Mouse (Mus musculus) erythroblast, embryonic 14.5 days (primary cell): ENCODE results near the gene Prm2. TPM values are rescaled to one million over a fixed set of nuclear protein-coding genes. Genes with fewer than 3 reads are reported as not detected.

Experiments used
- H3K27me3 ChIP-seq: 2 replicates; pipeline ENCODE4 v1.6.1; 2012; ENCODE audit warnings: inconsistent platforms; ENCODE audit not compliant: control insufficient read depth
- H3K36me3 ChIP-seq: 2 replicates; pipeline ENCODE4 v1.6.1; 2012; ENCODE audit warnings: mild to moderate bottlenecking, inconsistent platforms; ENCODE audit not compliant: control insufficient read depth
- H3K4me1 ChIP-seq: 2 replicates; pipeline ENCODE4 v1.6.1; 2012; ENCODE audit warnings: inconsistent platforms; ENCODE audit not compliant: control insufficient read depth
- H3K4me3 ChIP-seq: replicated peaks from 2 replicates; pipeline ENCODE3; 2012; ENCODE audit warnings: moderate library complexity, mild to moderate bottlenecking, inconsistent platforms
- H3K9me3 ChIP-seq: 2 replicates; pipeline ENCODE4 v1.6.1; 2012; ENCODE audit warnings: low read length, inconsistent platforms, mixed read lengths; ENCODE audit not compliant: control insufficient read depth
- GATA1 ChIP-seq: IDR thresholded peaks from 2 replicates; pipeline ENCODE4 v1.6.1; 2012; ENCODE audit warnings: low read length, inconsistent platforms, mixed read lengths
- TAL1 ChIP-seq: IDR thresholded peaks from 3 replicates; pipeline ENCODE4 v1.6.1; 2012; ENCODE audit warnings: low read length, inconsistent platforms, mixed read lengths
- polyA plus RNA-seq: library from polyadenylated mRNA; stranded (reverse); fragments of >175 nt; gene quantifications from 2 replicates; pipeline ENCODE4 v1.2.3, GENCODE M21; 2012

The Prm2 gene
- polyA plus RNA-seq, 1 experiment, result not detected

GRCm38 (mm10) chr16:10770531-10771325 lies 25.2 kb downstream of the Prm2 start:
- Histone ChIP-seq H3K4me1 (peaks cover 15% of the 10 kb centered on the region), H3K36me3 (no peaks in the 10 kb centered on the region), H3K4me3 (no peak overlapping the region), H3K9me3 (no peaks in the 10 kb centered on the region), H3K27me3 (peaks cover 8% of the 10 kb centered on the region; the same call in 1 of the 2 replicates)
- TF ChIP-seq GATA1 (no peak), TAL1 (no peak)

GRCm38 (mm10) chr16:10769661-10770060 lies 26.3 kb downstream of the Prm2 start:
- TF ChIP-seq TAL1 (no peak), GATA1 (no peak)
- Histone ChIP-seq H3K9me3 (no peaks in the 10 kb centered on the region), H3K4me3 (no peak overlapping the region), H3K4me1 (peaks cover 15% of the 10 kb centered on the region), H3K36me3 (no peaks in the 10 kb centered on the region), H3K27me3 (peaks cover 8% of the 10 kb centered on the region; the same call in 1 of the 2 replicates)

- Histone ChIP-seq H3K4me3 (no peak overlapping the region), H3K4me1 (peaks cover 15% of the 10 kb centered on the region), H3K36me3 (no peaks in the 10 kb centered on the region), H3K27me3 (peaks cover 10% of the 10 kb centered on the region; the same call in 1 of the 2 replicates), H3K9me3 (no peaks in the 10 kb centered on the region)
- TF ChIP-seq TAL1, result no peak
These were observed 27.1 kb downstream of the Prm2 start for GRCm38 (mm10) chr16:10768821-10769220.

- Histone ChIP-seq H3K4me1 (peaks cover 10% of the 10 kb centered on the region), H3K36me3 (no peaks in the 10 kb centered on the region), H3K4me3 (no peak overlapping the region), H3K9me3 (no peaks in the 10 kb centered on the region), H3K27me3 (peaks cover 10% of the 10 kb centered on the region; the same call in 1 of the 2 replicates)
- no peak for TF ChIP-seq TAL1
- no peak for TF ChIP-seq GATA1
These were observed 28.8 kb downstream of the Prm2 start for GRCm38 (mm10) chr16:10767158-10767557.

- H3K27me3 ChIP-seq, result peaks cover 8% of the 10 kb centered on the region; the same call in 1 of the 2 replicates
- H3K36me3 ChIP-seq, result no peaks in the 10 kb centered on the region
- peaks cover 5% of the 10 kb centered on the region for H3K4me1 ChIP-seq
- H3K9me3 ChIP-seq, result no peaks in the 10 kb centered on the region
- no peak overlapping the region for H3K4me3 ChIP-seq
- TF ChIP-seq GATA1 (no peak), TAL1 (no peak)
These were observed 31.6 kb downstream of the Prm2 start for GRCm38 (mm10) chr16:10764323-10764722.

GRCm38 (mm10) chr16:10763540-10764264 lies 32.2 kb downstream of the Prm2 start:
- no peaks in the 10 kb centered on the region for H3K36me3 ChIP-seq

GRCm38 (mm10) chr16:10762569-10763180 lies 33.3 kb downstream of the Prm2 start:
- peaks cover 2% of the 10 kb centered on the region; the same call in 1 of the 2 replicates for H3K27me3 ChIP-seq
- TF ChIP-seq TAL1, result no peak
- no peak for TF ChIP-seq GATA1
- H3K4me3 ChIP-seq, result no peak overlapping the region
- H3K4me1 ChIP-seq, result no peaks in the 10 kb centered on the region
- H3K36me3 ChIP-seq, result no peaks in the 10 kb centered on the region
- H3K9me3 ChIP-seq, result no peaks in the 10 kb centered on the region

More at GRCm38 (mm10) chr16:10763540-10764264, 32.2 kb downstream of the Prm2 start:
- Histone ChIP-seq H3K27me3 (peaks cover 6% of the 10 kb centered on the region; the same call in 1 of the 2 replicates), H3K4me3 (no peak overlapping the region), H3K9me3 (no peaks in the 10 kb centered on the region), H3K4me1 (peaks cover 3% of the 10 kb centered on the region)
- TF ChIP-seq GATA1, result no peak
- no peak for TF ChIP-seq TAL1

- Histone ChIP-seq H3K36me3 (no peaks in the 10 kb centered on the region), H3K4me3 (no peak overlapping the region), H3K27me3 (peaks cover 2% of the 10 kb centered on the region; the same call in 1 of the 2 replicates), H3K9me3 (no peaks in the 10 kb centered on the region), H3K4me1 (no peaks in the 10 kb centered on the region)
- TF ChIP-seq TAL1, result no peak
- TF ChIP-seq GATA1, result no peak
These were observed 34.8 kb downstream of the Prm2 start for GRCm38 (mm10) chr16:10761182-10761581.

- H3K27me3 ChIP-seq, result no peaks in the 10 kb centered on the region
- H3K4me3 ChIP-seq, result no peak overlapping the region
- H3K9me3 ChIP-seq, result no peaks in the 10 kb centered on the region
- H3K4me1 ChIP-seq, result no peaks in the 10 kb centered on the region
- no peaks in the 10 kb centered on the region for H3K36me3 ChIP-seq
- no peak for TF ChIP-seq GATA1
- no peak for TF ChIP-seq TAL1
These were observed 39.8 kb downstream of the Prm2 start for GRCm38 (mm10) chr16:10756168-10756567.
